Mouse (Mus musculus): ENCODE measurements around the gene Ren1.

- TF ChIP-seq CTCF (conservative IDR thresholded peaks at IDR 0.05; ENCODE audit: low read length), result peak; percentile 56
- no peak for TF ChIP-seq NANOG (IDR thresholded peaks at IDR 0.05; ENCODE audit: borderline replicate concordance, low read length)
Measured at GRCm38 (mm10) chr1:133314364-133314763, 35.9 kb upstream of the Ren1 start.
